Mouse (Mus musculus): Measurements from ENCODE around the gene Pp2d1. TPM values are rescaled to one million over a fixed set of nuclear protein-coding genes. Genes with fewer than 3 reads are reported as not detected.
A peak's percentile ranks its signal among the peaks of the same experiment; 100 is the strongest.

Pp2d1 gene
- total RNA-seq, 2 experiments from 2014 or later = not detected

GRCm38 (mm10) chr17:53478858-53479603 lies 60.2 kb downstream of the Pp2d1 start, which contains the start of gene Rab5a:
TSS of gene Rab5a (plus strand) at chr17:53479234.
- peak; percentile 100 for DNase-seq

- DNase-seq = no peak
Measured at GRCm38 (mm10) chr17:53478066-53478857, 61.0 kb downstream of the Pp2d1 start.

GRCm38 (mm10) chr17:53468697-53469096 lies 70.6 kb downstream of the Pp2d1 start:
- DNase-seq = no peak

DNA sequence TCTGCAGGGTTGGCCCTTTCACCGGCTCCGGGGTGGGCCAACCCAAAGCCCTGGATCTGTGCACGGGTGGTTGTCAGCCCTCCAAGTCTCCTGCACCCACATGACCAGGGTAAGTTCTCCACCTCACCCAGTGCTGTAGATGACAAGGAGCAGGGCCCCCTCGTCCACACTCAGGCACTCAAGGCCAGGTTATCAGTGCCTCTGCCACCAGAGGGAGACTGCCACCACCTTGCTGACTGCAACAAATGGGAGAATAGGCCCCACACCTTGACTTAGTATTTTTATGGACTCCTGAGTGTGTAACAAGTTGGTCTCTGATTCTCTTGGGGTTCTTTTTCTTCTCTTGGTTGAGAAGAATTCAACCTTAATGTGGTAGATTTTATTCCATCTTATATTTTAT lies 73.7 kb downstream of the Pp2d1 start:
- DNase-seq = no peak

DNA sequence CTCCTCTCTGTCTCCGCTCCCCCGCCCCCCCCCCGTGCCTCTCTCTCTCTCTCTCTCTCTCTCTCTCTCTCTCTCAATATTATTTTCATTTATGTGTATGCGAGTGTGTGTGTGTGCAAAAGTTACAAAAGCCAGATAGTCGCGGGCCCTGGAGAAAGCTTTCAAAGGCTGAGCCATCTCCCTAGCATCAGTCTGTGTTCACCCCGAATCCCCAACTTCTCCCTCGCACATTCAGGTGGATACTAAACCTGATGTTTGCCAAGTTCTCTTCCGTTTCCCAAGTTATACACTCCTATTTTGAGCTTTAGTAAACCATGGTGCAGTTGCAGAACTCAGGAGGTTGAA lies 75.8 kb downstream of the Pp2d1 start:
- DNase-seq = no peak

GRCm38 (mm10) chr17:53462603-53463495 lies 76.4 kb downstream of the Pp2d1 start, which contains the start of gene Efhb:
TSS of gene Efhb (minus strand) at chr17:53463321.
- peak; percentile 93 for DNase-seq

Other genes starting within 250 kb of the Pp2d1 start
- under 1 TPM; 0.26 to 0.38 TPM for gene Efhb, start 76.1 kb downstream of the Pp2d1 start, total RNA-seq (2021)
- gene Rab5a, start 60.2 kb downstream of the Pp2d1 start, total RNA-seq (2021) = 10 to 100 TPM; 68.0 to 68.2 TPM
- 10 to 100 TPM; 79.5 to 84.6 TPM for gene Kat2b, start 27.4 kb upstream of the Pp2d1 start, total RNA-seq (2021)
- gene Sgo1, start 149.9 kb upstream of the Pp2d1 start, total RNA-seq (2021) = 1 to 10 TPM; 8.3 to 9.7 TPM

All from heart, postnatal 4 days (tissue).